Mouse (Mus musculus) kidney, adult 9 months (tissue): ENCODE data around the gene Wdr3.

Source experiments
- DNase-seq: peaks from one replicate; pipeline ENCODE4 v3.0.0; 2022

The Wdr3 gene

DNA sequence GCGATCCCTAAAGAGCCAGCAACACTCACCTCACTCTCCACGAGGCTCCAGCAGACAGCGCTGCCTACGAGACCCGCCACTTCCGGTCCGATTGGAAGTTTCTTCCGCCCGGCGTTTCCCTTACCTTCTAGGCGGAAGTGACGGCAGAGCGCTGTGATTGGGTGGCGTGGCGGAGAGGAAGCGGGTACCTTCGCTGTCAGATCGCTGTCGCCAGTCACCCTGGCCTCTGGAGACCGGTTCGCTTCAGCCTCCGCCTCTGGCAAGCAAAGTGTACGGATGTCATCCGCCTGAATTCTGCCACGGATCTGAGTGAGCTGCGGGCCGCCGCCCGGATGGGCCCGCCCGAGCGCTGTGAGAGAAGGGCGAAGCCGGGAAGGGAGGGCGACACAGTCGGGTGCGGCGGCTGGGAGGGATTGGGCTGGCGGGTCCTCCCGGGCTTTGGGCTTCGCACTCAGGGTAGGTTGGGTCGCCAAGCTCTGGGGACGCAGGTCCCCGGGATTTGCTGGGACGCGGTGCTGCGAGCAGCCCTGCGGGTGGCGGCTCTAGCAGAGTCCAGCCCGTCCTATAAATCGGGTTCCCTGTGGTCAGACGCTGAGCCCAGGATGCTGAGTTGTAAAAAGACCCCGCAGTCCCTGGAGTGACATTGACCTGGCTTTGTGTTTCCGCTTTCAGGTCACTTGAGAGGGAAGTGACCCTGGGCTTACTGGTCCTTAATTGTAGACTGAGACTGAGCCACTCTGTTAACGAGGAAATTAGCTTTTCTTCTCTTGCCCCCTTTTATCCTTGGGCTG lies at the start of gene Wdr3, which contains the start of gene Gdap2:
Gene Wdr3, minus strand, starts transcription at position 93 of the 791 bp plus-strand sequence.
Gene Gdap2, plus strand, starts transcription at position 67 of the 791 bp plus-strand sequence.
- peak; percentile 94 for DNase-seq

DNA sequence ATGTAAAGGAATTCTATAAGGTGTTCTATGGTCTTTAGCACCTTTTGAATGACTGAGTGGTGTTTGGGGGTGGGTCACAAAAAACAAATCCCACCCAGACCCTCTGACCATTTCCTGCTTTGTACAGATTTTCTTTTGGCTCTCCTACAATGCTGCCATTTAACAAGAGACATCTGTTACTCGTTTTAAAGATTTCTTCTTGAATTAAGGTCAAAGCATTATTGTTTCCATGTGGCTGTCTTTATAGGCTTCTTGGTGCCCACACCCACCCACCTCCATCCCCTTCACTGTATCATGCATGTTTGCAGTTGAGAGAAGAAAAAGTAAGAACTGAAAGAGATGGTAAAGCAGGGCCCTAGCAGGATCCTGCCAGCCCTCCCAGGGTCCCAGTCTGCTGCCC lies 44.8 kb upstream of the Wdr3 start:
- no peak for DNase-seq

DNA sequence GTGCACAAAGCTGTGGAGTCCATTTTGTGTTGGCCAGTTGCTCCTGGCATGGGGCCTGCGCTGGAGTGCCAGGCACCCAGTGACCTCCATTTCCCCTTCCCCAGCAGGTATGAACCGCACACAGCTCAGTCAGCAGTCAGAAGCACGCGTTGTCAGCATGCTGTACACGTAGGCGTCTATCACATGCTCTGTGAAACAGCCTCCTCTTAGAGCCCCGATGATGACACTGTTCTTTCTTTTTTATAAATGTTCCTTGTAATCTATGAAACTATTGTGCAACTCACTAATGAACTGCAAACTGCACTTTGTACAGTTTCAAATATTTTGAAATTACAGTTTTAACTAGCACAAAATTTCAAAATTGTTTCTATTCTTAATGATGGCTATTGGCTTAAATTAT lies 39.3 kb upstream of the Wdr3 start:
- DNase-seq, result no peak

GRCm38 (mm10) chr3:100194210-100194609 lies 32.0 kb upstream of the Wdr3 start:
- peak; percentile 36 for DNase-seq

GRCm38 (mm10) chr3:100189861-100190260 lies 27.7 kb upstream of the Wdr3 start:
- no peak for DNase-seq

DNA sequence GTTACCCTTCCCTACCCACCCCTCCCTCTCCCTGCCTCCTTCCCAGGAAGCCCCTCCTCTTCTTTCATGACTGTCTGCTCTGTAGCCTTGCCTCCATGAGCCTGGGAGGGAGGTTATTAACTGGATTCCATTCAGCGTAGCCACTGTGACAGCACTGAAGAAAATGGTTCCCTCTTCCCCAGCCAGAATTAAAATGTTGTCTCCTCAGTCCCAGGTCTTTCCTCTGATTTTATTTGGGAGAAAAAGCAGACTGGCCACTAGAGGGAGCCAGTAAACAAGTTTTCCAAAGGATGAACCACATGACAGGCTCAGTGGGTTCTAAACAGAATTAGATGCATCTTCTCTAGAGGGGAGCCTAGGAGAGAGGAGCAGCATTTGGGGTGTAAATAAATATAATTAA lies 27.2 kb upstream of the Wdr3 start:
- peak; percentile 76 for DNase-seq

DNA sequence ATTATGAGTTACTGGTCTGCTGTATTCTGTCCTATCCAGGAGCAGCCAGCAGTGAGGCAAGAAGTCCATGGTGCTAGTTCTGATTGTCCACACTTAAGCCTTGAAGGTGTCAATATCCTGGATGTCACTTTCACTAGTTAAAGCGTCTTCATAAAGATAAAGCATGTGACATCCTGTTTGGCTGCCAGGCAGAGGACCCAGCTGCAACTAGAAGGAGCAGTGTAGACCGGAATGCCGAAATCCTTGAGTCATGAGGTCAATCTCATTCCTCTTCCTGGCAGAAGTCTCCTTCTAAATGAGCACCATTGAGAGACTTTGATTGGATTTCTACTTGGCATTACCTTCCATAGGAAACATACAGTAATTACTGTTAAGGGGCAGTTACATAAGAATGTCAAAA lies 18.3 kb upstream of the Wdr3 start:
- no peak for DNase-seq

- DNase-seq, result no peak
Measured at GRCm38 (mm10) chr3:100176031-100176430, 13.8 kb upstream of the Wdr3 start.

- no peak for DNase-seq
Measured at GRCm38 (mm10) chr3:100164991-100165390, 2.8 kb upstream of the Wdr3 start.

GRCm38 (mm10) chr3:100163556-100163955 lies 1.3 kb upstream of the Wdr3 start:
- DNase-seq, result no peak

DNA sequence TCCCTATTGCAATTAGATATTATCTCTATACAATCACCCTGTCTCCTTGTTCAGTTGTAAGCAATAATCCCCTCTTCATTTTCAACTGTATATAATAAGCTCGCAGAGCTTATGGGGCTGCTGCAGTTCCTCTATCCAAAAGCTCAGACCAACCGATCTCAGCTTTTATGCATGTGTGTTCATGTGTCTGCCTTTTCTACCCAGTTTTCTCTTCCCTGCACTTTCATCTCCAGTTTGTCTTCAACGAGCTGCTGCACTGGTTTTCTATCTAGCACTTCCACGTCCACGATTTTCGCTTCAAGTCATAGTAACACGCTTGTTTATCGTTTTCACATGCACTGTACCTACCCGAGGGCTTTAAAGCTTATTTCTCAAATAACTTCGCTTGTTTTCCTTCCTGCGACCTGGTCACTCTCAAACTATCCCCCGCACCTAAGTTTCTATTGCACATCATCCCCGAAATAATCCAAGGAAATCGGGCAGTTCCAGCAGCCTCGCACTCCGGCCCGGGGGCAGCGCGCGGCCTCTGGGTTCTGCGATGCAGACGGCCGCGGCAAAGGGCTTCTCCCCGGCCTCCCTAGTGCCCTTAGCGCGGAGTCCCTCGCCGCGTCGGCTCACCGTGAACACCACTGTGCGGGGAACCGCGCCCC lies 417 bp downstream of the Wdr3 start:
- DNase-seq, result no peak

- no peak for DNase-seq
Measured at GRCm38 (mm10) chr3:100160682-100161445, 1.3 kb downstream of the Wdr3 start.

GRCm38 (mm10) chr3:100122445-100122844 lies 39.8 kb downstream of the Wdr3 start:
- no peak for DNase-seq

DNA sequence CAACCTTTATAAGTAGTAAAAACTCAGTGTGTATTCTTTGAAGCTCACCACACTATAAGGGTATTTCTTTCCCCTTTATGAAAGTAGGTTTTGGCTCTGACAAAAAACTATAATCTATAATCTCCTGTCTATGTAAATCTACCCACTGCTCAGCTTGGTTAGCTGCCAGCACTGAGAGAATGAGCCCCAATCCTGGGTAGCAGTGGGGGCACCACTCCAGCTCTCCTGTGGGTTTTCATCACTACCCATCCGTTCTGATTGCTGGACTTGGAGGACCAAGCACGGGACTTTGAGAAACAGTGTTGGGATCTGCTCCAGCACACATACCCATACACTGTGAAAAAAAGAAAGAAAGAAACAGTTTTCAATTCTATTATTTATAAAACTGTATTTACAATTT lies 40.2 kb downstream of the Wdr3 start:
- no peak for DNase-seq

DNA sequence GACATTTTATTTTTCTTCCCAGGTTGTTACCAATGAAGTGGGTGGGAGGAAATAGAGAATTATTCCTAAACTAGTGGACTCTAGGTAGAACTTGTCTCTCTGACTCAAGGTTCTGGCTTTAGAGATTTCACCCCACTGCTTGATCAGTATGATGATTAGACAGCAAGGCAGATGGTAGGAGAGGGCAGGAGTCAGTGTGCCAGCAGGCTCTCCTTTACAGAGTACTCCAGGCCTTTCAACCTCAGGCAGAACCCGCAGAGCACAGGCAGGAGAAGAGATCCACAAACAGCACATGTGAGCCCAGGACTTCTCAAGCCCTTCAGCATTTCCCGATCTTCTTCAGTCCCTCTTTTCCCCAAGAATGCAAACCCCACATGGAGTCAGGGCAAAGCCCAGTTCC lies 43.5 kb downstream of the Wdr3 start:
- DNase-seq, result no peak

DNA sequence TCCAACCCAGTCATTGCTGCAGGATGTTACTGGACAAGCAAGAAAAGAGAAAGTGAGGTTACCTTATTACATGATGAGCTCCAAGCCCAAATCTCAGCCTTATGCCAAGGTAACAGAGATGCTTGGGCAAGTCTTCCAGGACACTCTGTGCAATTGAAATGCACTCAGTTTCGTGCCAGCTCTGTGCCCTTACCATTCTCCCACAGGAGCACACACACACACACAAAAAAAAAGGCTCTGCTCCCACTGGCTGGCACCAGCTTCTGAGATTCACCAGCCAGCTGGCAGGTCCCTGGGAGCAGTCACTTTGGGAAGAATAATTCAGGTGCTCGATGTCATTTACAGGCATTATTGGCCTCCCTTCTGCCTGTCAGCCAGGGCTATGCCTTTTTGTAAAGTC lies 55.5 kb downstream of the Wdr3 start:
- DNase-seq, result no peak

DNA sequence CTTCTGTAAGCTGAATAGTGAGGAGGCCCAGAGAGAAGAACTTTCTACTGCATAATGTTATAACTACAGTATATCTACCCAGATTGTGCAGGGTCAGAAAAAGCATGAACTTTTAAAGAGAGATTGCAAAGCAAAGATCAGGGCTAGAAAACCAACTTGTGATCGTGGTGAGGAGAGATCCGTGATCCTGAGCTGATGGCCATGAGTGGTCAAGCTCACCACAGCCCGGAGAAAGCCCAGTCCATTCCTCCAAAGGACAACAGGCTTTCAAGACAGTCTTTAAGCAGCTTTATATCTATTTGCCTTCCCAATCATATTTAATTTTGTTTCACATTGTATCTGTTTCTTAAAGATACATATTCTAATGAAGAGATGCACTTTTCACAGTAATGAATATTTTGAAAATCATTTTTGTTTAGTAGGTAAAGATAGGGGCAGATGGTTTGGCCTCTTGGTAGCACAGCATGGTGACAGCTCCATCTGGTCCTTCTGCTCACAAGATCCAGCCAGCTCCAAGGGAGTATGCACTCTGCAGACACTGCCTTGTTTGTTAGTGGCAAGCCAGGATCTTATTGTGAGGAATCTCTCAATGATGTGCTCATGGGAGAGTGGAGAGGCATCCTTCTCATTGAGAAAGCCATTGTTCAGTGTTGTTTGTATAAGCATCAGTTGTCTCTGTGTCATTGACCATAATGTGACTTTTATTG lies 59.7 kb downstream of the Wdr3 start:
- DNase-seq, result no peak
